Mouse (Mus musculus) liver, embryonic 16.5 days (tissue): ENCODE results near the gene Elobl. TPM values are rescaled to one million over a fixed set of nuclear protein-coding genes. Genes with fewer than 3 reads are reported as not detected.

Source experiments
- ATAC-seq: fragments of 200-750 bp; cut with Nextera tagmentation; 2 replicates; pipeline ENCODE4 v1.8.0; 2017; ENCODE audit warnings: low read depth, mild to moderate bottlenecking, moderate number of reproducible peaks, moderate library complexity
- H3K27ac ChIP-seq: fragments of 300-500 bp; sonication (generic); 2 replicates; pipeline ENCODE4 v1.5.1; 2014; ENCODE audit warnings: mild to moderate bottlenecking, low read length
- H3K27me3 ChIP-seq: fragments of 300-500 bp; sonication (generic); 2 replicates; pipeline ENCODE4 v1.6.1; 2014; ENCODE audit warnings: low read depth, low read length, mixed read lengths; ENCODE audit not compliant: control insufficient read depth, insufficient read depth
- H3K36me3 ChIP-seq: fragments of 300-500 bp; sonication (generic); 2 replicates; pipeline ENCODE4 v1.6.1; 2014; ENCODE audit warnings: mild to moderate bottlenecking; ENCODE audit not compliant: control insufficient read depth, insufficient read depth
- H3K4me1 ChIP-seq: fragments of 300-500 bp; sonication (generic); 2 replicates; pipeline ENCODE4 v1.6.1; 2014; ENCODE audit warnings: low read depth, low read length, mixed read lengths; ENCODE audit not compliant: control insufficient read depth
- H3K4me2 ChIP-seq: fragments of 300-500 bp; sonication (generic); 2 replicates; pipeline ENCODE4 v1.6.1; 2014; ENCODE audit warnings: low read depth, low read length, mixed read lengths
- H3K4me3 ChIP-seq: fragments of 300-500 bp; sonication (generic); 2 replicates; pipeline ENCODE4 v1.5.1; 2014; ENCODE audit warnings: low read depth, mild to moderate bottlenecking, low read length
- H3K9ac ChIP-seq: fragments of 300-500 bp; sonication (generic); 2 replicates; pipeline ENCODE4 v1.6.1; 2014; ENCODE audit warnings: low read depth, low read length
- H3K9me3 ChIP-seq: fragments of 300-500 bp; sonication (generic); replicated peaks from 2 replicates; pipeline ENCODE4 v1.6.1; 2016; ENCODE audit warnings: low read length; ENCODE audit not compliant: control insufficient read depth
- WGBS: fragments of 180-500 bp; shearing (Covaris S2); extraction: QIAGEN DNeasy Blood & Tissue Kit; methylation state at CpG from one replicate; pipeline ENCODE4 v1.1.7; 2014; ENCODE audit not compliant: insufficient replicate concordance; 5-methylcytosine and 5-hydroxymethylcytosine counted together
- polyA plus RNA-seq: library from polyadenylated mRNA; unstranded; fragments of >200 nt; fragmentation: Nextera tagmentation; extraction: Ambion mirVana; gene quantifications from 2 replicates; pipeline ENCODE4 v1.2.1, GENCODE M21; 2015

Elobl gene
- polyA plus RNA-seq, result not detected in 2 replicates

- no peak within 1 kb of the TSS for H3K4me2 ChIP-seq
- no peaks in the 10 kb centered on the region for H3K9me3 ChIP-seq
- no peak within 1 kb of the TSS for H3K4me3 ChIP-seq
- H3K9ac ChIP-seq, result no peak within 1 kb of the TSS
- ATAC-seq, result no peak
- H3K27ac ChIP-seq, result no peak within 1 kb of the TSS
- no peaks in the 10 kb centered on the region for H3K36me3 ChIP-seq
- 0 out of 2 replicates have a peak, but pooled peaks cover 2% of the 10 kb centered on the region for H3K27me3 ChIP-seq
- 63% methylated on average over 2 of the region's 3 CpGs for WGBS
- no peaks in the 10 kb centered on the region for H3K4me1 ChIP-seq
Measured at GRCm38 (mm10) chr11:88966881-88967361, at the start of gene Elobl. TSS of gene Elobl (minus strand) at chr11:88966931.

GRCm38 (mm10) chr11:89012241-89012640 lies 45.5 kb upstream of the Elobl start:
- no peaks in the 10 kb centered on the region for H3K9me3 ChIP-seq
- no peak overlapping the region for H3K4me2 ChIP-seq
- peaks cover 73% of the 10 kb centered on the region for H3K36me3 ChIP-seq
- no peaks in the 10 kb centered on the region for H3K27me3 ChIP-seq
- H3K27ac ChIP-seq, result no peak overlapping the region; the same call in 1 of the 2 replicates
- WGBS, result 64% methylated on average over 5 of the region's 5 CpGs
- peaks cover 9% of the 10 kb centered on the region for H3K4me1 ChIP-seq
- H3K4me3 ChIP-seq, result no peak overlapping the region
- ATAC-seq, result peak; percentile 48; the same call in 1 of the 2 replicates
- H3K9ac ChIP-seq, result no peak overlapping the region

GRCm38 (mm10) chr11:89009496-89009895 lies 42.8 kb upstream of the Elobl start:
- H3K4me3 ChIP-seq, result no peak overlapping the region
- H3K4me1 ChIP-seq, result peaks cover 5% of the 10 kb centered on the region
- no peaks in the 10 kb centered on the region for H3K27me3 ChIP-seq
- H3K36me3 ChIP-seq, result peaks cover 65% of the 10 kb centered on the region
- no peak overlapping the region; the same call in 1 of the 2 replicates for H3K27ac ChIP-seq
- ATAC-seq, result peak; percentile 65
- no peaks in the 10 kb centered on the region for H3K9me3 ChIP-seq
- no peak overlapping the region for H3K4me2 ChIP-seq
- 68% methylated on average over 7 of the region's 7 CpGs for WGBS
- H3K9ac ChIP-seq, result no peak overlapping the region

- Histone ChIP-seq H3K4me3 (no peak overlapping the region), H3K27me3 (no peaks in the 10 kb centered on the region), H3K4me2 (no peak overlapping the region), H3K9ac (no peak overlapping the region), H3K27ac (no peak overlapping the region), H3K9me3 (no peaks in the 10 kb centered on the region), H3K4me1 (peaks cover 5% of the 10 kb centered on the region), H3K36me3 (peaks cover 65% of the 10 kb centered on the region)
- ATAC-seq, result no peak
- WGBS, result 78% methylated on average over 9 of the region's 9 CpGs
Measured at GRCm38 (mm10) chr11:89009066-89009465, 42.3 kb upstream of the Elobl start.

- H3K36me3 ChIP-seq, result peaks cover 51% of the 10 kb centered on the region
- H3K9ac ChIP-seq, result no peak overlapping the region
- WGBS, result 73% methylated on average over 3 of the region's 3 CpGs
- H3K4me1 ChIP-seq, result peaks cover 14% of the 10 kb centered on the region
- no peak overlapping the region for H3K4me3 ChIP-seq
- H3K27me3 ChIP-seq, result no peaks in the 10 kb centered on the region
- H3K9me3 ChIP-seq, result no peaks in the 10 kb centered on the region
- no peak overlapping the region for H3K4me2 ChIP-seq
- H3K27ac ChIP-seq, result peak overlapping the region; percentile 25; the same call in 1 of the 2 replicates
- no peak for ATAC-seq
Measured at GRCm38 (mm10) chr11:89007582-89007981, 40.9 kb upstream of the Elobl start.

GRCm38 (mm10) chr11:89006404-89006803 lies 39.7 kb upstream of the Elobl start:
- no peak for ATAC-seq
- H3K4me2 ChIP-seq, result no peak overlapping the region

GRCm38 (mm10) chr11:89005473-89005872 lies 38.7 kb upstream of the Elobl start:
- no peak for ATAC-seq
- no peaks in the 10 kb centered on the region for H3K27me3 ChIP-seq
- H3K36me3 ChIP-seq, result peaks cover 30% of the 10 kb centered on the region
- H3K4me1 ChIP-seq, result peaks cover 28% of the 10 kb centered on the region
- 81% methylated on average over 5 of the region's 5 CpGs for WGBS
- no peaks in the 10 kb centered on the region for H3K9me3 ChIP-seq
- H3K9ac ChIP-seq, result no peak overlapping the region
- no peak overlapping the region for H3K4me3 ChIP-seq
- no peak overlapping the region for H3K27ac ChIP-seq
- no peak overlapping the region for H3K4me2 ChIP-seq

More at GRCm38 (mm10) chr11:89006404-89006803, 39.7 kb upstream of the Elobl start:
- Histone ChIP-seq H3K9me3 (no peaks in the 10 kb centered on the region), H3K4me3 (no peak overlapping the region), H3K4me1 (peaks cover 21% of the 10 kb centered on the region), H3K9ac (no peak overlapping the region), H3K27ac (no peak overlapping the region), H3K36me3 (peaks cover 39% of the 10 kb centered on the region), H3K27me3 (no peaks in the 10 kb centered on the region)

GRCm38 (mm10) chr11:89003726-89004125 lies 37.0 kb upstream of the Elobl start:
- H3K4me2 ChIP-seq, result peak overlapping the region; percentile 52
- peak overlapping the region; percentile 76 for H3K27ac ChIP-seq
- H3K9ac ChIP-seq, result no peak overlapping the region
- WGBS, result 58% methylated on average over 4 of the region's 4 CpGs
- H3K9me3 ChIP-seq, result no peaks in the 10 kb centered on the region
- no peak for ATAC-seq
- H3K36me3 ChIP-seq, result peaks cover 19% of the 10 kb centered on the region; the same call in 1 of the 2 replicates
- H3K4me3 ChIP-seq, result no peak overlapping the region
- no peaks in the 10 kb centered on the region for H3K27me3 ChIP-seq
- H3K4me1 ChIP-seq, result peaks cover 32% of the 10 kb centered on the region

GRCm38 (mm10) chr11:89003078-89003477 lies 36.3 kb upstream of the Elobl start:
- Histone ChIP-seq H3K9me3 (no peaks in the 10 kb centered on the region), H3K27me3 (no peaks in the 10 kb centered on the region), H3K36me3 (peaks cover 18% of the 10 kb centered on the region; the same call in 1 of the 2 replicates), H3K27ac (peak overlapping the region; percentile 76), H3K4me1 (peaks cover 37% of the 10 kb centered on the region), H3K4me2 (peak overlapping the region; percentile 52), H3K9ac (0 out of 2 replicates have a peak overlapping the region, but pooled peaks have one; percentile 19), H3K4me3 (peak overlapping the region; percentile 29)
- WGBS, result 58% methylated on average over 6 of the region's 6 CpGs
- ATAC-seq, result peak; percentile 22
